Mouse (Mus musculus): Measurements from ENCODE around the gene Rassf4.
"Not testable (repeated sequence)": the region's sequence is repeated elsewhere in the genome, so short reads cannot be mapped to it uniquely, and the experiment has no call there.

Gene Rassf4

DNA sequence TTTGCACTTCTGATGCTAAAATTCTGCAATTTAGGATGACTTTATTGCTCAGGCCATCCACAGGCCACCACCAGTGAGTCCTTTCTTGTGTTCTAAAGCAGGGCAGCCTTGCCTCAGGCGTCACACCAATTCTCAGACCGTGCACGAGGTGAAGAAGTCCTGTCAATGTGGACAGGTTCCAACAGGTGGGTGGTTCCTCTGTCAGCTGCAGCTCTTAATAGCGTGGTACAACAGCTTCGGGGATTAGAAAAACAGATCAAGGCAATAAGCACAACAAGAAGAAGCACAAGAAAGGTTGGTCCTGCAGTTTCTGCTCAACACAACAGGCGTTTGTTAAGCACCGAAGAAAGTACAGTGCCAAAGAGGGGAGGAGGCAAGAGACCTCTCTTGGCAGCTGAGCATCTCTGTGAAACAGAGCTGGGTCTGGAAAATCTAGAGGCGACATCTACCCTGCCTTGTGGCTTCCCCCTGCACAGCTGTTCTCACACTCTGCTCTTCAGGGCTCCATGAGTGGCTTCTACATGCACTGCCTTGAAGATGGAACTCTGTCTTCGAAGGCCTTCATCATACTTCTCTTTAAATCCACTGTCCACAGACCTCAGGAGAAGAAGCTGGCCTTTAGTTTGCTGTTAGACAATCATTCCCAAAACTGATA, 37.0 kb downstream of the Rassf4 start:
- no peak for DNase-seq (ENCODE audit: low spot score in 2 of 2)

DNA sequence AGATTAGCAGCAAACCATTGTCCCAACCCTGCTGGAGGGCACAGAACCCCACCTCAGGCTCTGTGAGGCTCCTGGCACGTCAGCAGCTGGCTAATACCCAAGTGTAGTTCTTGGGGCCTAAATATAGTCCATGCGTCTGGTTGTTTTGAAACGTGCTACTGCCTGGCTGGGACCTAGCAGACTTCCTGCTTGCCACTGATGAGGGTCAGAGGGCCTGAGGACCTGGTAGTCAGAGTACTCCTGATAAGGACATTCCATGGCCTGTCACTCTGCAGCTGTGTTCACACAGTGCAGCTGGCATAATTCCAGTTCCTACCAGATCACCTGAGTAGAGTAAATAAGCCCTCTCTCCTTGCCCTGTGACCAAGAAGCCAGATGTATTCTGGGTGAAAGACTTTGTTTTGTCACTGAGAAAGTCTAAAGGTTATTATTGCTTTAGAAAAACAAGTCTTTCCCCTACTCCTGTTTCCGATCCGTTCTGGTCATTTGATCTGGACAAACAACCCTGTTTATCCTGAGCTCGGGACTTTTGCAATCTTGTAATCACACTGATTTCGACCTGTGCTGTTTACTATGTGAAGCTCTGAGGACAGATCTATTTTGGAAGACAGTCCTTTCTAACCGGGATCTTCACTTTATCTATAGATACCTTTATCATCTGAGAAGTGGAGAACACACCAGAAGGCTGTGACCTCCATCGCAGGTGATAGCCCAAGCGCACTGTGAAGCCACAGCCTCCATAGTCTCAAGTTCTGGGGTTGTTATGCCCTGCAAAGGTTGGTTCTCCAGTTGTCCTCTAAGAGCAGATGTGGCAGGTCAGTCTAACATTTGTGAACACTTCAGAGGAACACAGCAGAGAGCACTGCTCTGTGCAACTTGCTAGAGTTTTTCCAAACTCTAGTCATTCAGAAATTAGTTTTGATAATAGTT, 38.2 kb downstream of the Rassf4 start:
- DNase-seq (ENCODE audit: low spot score in 2 of 2) = no peak

DNA sequence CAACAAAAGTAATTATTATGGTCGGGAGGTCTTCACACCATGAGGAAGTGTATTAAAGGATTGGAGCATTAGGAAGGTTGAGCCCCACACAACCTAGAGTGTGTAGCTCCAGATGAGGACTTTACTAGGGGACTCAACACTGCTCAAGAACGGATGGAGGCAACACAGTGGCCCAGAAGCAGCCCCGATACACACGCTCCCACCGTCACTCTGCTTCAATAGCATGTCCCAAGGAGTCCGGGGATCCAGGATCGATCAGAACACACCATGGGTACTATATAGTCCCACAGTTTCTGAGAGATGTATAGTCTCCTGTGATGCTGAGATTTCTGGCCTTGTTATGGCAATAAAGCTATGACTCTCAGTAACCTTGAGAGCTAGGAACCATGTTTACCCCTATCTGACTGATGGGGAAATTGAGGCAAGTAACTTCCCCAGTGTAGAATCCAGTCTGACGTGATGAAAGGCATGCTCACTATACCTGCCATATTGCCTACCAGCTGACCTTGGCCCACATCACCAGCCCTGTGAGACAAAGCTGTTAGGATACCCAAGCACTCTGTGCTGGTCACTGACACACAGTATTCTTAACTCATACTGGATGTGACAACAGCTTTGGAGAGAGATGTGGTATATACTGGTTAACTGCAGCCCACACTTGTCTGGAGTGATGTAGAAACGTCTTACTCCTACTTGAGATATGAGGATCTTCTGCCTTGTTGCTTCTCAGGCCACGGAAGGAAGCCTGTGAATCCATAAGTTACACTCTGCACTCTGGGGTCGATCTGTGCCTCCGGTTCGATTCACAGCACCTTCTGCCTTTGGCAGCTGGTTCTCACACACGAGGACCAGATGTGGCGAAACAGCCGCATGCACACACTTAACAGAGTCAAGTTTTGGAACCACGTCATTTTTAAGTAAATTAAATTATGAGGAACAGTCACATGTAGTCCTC, 39.7 kb downstream of the Rassf4 start:
- no peak for DNase-seq (ENCODE audit: low spot score in 2 of 2)

DNA sequence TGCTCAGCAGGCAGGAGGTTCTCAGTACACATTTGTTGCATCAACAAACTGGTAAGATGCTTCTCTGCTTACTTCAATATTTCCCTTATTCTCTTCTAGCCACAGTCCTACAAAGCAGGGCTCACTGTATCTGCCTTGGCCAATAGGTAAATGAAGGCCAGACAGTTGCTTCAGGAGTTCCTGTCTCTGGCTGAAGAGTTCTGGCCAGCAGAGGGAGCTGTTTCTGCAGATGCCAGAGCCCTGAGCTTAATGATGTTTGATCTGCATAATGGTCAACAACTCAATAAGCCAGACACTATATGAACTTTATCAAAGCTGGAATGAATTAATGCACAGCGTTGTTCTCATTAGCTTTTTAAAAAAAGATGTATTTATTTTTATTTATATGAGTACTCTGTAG, 41.6 kb downstream of the Rassf4 start:
- peak in 1 of 2 experiments; percentile 57 for DNase-seq (ENCODE audit: low spot score in 2 of 2)

DNA sequence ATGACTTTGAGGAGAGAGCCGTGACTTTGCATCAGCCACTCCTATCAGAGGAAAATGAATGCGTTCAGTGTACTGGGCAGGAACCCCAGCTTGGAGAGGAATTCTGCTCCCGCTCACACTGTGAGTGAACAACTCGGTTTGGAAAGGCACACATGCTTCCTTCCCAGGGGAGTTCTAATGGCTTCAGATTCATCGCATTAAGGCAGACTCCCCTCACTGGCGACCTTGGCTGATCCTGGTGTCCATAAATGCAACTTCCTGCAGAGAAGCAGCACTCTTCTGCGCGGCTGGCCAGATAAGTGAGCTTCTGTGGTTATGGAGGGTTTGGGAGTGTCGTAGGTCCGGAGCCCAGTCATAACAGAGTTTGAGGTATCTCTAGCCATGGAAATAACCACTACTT, 44.0 kb downstream of the Rassf4 start:
- DNase-seq (ENCODE audit: low spot score in 2 of 2) = no peak

DNA sequence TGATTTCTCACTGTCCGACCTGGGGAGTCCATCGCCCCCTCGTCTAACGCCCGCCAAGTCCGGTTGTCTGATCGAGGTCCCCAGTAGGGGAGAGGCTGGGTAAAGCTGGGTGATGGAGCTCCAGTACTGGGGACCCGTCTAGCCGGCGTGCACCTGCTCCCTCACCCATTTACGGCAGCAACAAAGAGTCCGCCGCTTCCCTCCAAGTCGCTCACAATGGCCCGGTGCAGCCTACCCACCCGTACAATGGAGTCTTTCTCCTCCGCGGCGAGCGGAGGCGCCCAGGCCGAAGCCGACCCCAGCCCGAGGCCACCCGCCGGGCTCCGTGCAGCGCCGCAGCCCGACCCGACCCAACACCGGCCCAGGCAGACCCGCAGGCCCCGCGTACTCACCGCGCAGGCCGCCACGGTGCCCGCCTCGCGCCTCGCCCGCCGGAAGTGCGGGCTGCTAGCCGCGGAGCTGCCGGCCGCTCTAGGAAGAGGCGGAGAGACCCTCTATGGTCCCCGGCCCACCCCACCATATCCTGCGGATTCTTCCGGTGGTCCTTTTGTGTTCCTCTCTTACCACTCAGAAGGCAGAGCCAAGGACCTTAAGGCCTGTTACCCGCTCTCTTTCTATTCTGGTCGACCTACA, 45.1 kb downstream of the Rassf4 start, which contains the start of gene Zfp422:
Gene Zfp422 (minus strand): TSS at position 461 of the 633 bp plus-strand sequence.
- peak; percentile 59 to 72 for DNase-seq (ENCODE audit: low spot score in 2 of 2)

DNA sequence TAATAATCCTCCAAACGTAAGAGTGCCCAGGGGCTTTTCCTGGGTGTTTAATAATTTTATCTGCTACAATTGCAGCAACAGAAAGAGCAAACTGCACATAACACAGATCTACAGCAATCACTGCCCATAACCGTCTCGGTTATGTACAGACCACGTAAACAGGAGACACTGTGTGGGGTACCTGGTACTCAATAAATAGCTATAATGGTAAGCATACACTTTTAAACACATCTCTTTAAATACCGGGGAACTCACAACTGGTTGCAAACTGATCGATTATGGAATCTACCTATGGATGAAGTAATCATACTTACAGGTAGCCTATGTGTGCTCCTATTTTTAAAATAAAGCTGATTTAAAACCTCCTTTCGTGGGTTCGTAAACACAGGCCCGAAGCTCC, 45.7 kb downstream of the Rassf4 start:
- no peak for DNase-seq (ENCODE audit: low spot score in 2 of 2)

DNA sequence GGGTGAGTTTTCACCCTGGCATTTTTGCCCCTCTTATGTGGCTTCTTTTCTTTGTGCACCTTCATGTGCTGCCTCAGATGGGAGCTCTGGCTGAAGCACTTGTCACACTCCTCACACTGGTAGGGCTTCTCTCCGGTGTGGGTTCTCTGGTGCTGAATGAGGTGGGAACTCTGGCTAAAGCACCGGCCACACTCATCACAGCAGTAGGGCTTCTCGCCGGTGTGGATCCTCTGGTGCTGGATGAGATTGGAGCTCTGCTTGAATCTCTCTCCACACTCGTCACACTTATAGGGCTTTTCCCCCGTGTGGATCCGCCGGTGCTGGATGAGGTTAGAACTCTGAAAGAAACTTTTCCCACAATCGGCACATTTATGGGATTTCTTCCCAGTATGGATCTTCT, 47.3 kb downstream of the Rassf4 start:
- DNase-seq (ENCODE audit: low spot score in 2 of 2) = not testable (repeated sequence)

DNA sequence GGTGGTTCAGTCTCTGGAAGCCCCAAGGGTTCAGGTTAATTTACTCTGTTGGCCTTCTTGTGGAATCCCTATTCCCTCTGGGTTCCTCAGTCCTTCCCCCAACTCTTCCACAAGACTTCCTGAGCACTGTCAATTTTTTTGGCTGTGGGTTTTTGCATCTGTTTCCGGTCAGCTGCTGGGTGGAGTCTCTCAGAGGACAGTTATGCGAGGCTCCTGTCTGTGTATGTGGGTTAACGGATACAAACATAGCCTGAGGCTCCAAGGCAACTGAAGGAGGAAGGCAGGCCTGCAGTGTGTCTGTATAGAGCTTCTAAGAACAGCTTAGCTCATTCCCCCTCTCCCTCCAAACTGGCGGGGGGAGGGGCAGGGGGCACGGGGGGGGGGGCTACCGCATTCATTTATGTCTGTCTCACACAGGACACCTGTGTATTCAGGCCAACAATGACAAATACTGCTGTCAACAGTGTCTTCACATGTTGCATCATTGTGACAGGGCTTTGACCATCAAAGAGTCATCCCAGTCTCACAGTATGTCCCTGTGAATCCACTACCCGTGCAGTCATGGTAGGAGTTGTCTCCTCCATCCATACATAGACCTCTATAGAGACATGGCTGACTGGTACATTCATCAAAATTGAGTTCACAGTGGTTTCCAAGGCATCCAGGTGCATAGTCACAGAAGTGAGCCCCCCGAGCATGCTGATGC, 52.3 kb downstream of the Rassf4 start:
- no peak for DNase-seq (ENCODE audit: low spot score in 2 of 2)

DNA sequence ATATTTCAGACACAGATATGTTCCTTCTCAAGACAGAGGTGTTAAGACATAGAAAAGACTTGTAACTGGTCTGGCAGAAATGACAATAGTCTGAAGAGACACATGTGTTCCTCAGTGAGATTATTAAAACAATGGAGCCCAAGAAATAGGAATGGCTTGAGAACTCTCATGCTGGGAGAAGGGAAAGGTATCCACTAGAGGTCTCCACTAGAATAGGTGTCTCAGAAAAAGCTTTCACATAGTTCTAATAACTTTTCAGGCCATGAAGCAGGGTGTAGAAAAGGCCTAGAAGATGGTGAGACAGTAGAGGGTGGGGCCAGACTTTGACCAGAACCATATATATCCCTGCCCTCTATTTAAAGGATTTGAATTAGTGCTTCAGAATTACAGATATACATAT, 55.7 kb downstream of the Rassf4 start:
- DNase-seq (ENCODE audit: low spot score in 2 of 2) = no peak

DNA sequence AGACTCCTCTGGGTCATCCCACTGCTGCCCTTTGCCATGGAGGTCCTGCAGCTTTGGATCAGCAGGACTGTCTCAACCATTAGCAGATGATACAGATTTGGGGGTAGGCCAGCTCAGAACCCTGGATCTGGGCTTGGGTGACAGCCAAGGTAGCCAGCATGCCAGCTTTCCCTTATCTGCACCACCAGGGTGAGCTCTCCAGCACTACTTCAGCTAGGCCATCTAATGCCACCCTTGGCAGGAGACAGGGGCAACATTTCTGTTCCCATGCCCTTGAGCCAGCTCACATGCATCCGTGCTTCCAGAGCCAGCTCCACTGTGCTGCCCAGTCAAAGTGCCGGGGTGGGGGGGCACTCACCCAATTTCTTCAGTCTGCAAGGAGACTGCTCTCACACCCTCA, 58.0 kb downstream of the Rassf4 start:
- no peak for DNase-seq (ENCODE audit: low spot score in 2 of 2)

DNA sequence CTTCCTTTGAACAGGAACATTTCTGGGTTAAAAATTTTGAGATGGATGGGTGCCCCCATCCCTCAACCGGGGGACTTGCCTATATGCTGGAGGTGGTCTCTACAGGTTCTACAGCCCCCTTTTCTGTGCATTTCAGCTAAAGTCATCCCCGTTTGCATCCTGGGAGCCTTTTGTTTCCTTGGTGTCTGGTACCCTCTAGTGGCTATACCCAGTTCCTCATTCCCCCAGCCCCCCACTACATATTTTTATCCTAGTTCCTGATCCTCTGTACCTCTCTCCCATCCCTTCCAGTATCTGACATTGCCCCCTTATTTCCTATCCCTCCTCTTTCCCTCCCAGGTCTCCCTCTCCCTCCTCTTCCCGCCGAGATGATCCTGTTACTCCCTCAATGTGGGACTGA, 66.5 kb downstream of the Rassf4 start:
- DNase-seq (ENCODE audit: low spot score in 2 of 2) = no peak

DNA sequence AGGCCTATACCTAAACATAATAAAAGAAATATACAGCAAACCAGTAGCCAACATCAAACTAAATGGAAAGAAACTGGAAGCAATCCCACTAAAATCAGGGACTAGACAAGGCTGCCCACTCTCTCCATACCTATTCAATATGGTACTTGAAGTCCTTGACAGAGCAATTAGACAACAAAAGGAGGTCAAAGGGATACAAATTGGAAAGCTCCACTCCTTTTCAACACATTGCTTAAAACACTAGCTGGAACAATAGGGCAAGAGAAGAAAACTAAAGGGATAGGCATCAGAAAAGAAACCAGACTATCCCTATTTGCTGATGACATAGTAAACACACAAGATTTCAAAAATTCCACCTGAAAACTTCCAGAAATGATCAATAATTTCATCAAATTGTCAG, 72.8 kb downstream of the Rassf4 start:
- not testable (repeated sequence) for DNase-seq (ENCODE audit: low spot score in 2 of 2)

DNA sequence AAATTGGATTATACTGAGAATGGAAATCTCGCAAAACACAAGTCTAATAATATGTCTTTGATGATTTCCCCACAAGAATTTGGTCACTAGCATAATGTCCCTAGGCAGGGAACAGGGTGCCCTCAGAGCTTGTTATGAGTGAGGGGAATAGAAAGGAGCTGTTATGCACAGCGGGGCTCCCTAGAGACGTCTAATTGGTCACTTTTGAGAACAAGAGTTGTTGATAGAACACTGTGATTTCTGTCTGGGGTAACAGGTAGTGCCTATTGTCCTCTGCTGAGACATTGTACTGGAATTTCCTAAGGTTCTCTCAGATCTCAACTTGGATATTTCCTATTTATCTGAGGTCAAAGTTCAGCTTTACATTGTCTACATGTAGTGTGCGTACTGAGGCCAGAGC, 89.7 kb downstream of the Rassf4 start, which contains the start of gene Olfr215:
Gene Olfr215 (minus strand): TSS at position 101 of the 400 bp plus-strand sequence.
- no peak for DNase-seq (ENCODE audit: low spot score in 2 of 2)

Measured in frontal cortex, postnatal 10 days (tissue).